Mouse (Mus musculus) urinary bladder, postnatal 36 days (tissue): ENCODE measurements at regions not wholly inside any gene's neighbourhood (a gene's known extent, or its start where the extent isn't known, plus 50 kb on each side); places are given as distances from the start of the nearest gene placed in this dataset.

Experiments used
- DNase-seq, 2 experiments: peaks; one replicate each; pipeline ENCODE4 v3.0.0; 2022; ENCODE audit warnings: low spot score in 2 of 2, mixed read lengths in 1 of 2

- no peak for DNase-seq
Observed at GRCm38 (mm10) chr12:13035108-13035741, 93.5 kb upstream of the Mycn start.

GRCm38 (mm10) chr12:13030333-13030732, 88.6 kb upstream of the Mycn start:
- no peak for DNase-seq

DNA sequence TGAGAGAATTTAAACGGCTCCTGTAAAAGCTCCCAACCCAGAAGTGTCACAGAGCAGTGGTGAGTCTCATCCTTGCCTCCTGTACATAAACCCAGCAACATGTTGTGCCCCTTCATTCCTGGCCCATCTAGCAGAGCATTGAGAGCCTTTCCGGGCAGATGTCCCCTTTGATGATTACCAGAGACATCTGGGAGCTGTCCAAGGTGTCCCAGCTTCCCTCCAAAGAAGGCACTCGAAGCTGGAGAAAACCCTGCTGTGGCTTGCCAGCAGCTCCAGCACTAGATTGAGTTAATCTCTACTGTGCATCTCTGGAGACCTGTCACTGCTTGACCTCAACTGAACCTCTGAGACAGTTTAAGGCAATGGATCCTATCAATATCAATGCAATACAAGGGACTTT, 86.4 kb upstream of the Mycn start:
- DNase-seq, result no peak

DNA sequence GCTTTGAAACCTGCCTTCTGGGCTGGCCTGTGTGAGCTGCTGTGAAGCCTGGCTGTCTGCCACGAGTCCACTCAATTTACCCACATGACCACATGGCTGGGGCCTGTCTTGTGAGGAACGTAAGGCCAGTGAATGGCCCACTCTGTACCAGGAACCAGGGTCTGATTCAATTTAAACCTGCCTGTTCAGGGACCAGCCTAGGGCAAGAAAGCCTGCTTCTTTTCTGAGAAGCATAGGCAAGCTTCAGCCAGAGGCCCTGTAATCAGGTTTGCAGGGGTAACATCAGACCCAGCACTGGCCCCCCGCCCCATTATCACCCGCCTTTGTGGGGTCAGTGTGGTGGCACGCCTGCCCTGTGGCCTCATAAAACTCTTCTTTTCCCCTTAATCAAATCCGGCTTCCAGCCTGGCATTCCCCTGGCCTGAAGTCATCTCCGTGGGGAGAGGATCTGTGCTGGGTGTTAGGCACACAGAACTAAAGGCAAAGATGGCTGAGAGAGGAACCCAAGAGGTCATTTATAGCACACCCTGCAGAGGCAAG, 84.4 kb upstream of the Mycn start:
- DNase-seq, result no peak

- no peak for DNase-seq
Observed at GRCm38 (mm10) chr12:13024215-13024841, 82.6 kb upstream of the Mycn start.

DNA sequence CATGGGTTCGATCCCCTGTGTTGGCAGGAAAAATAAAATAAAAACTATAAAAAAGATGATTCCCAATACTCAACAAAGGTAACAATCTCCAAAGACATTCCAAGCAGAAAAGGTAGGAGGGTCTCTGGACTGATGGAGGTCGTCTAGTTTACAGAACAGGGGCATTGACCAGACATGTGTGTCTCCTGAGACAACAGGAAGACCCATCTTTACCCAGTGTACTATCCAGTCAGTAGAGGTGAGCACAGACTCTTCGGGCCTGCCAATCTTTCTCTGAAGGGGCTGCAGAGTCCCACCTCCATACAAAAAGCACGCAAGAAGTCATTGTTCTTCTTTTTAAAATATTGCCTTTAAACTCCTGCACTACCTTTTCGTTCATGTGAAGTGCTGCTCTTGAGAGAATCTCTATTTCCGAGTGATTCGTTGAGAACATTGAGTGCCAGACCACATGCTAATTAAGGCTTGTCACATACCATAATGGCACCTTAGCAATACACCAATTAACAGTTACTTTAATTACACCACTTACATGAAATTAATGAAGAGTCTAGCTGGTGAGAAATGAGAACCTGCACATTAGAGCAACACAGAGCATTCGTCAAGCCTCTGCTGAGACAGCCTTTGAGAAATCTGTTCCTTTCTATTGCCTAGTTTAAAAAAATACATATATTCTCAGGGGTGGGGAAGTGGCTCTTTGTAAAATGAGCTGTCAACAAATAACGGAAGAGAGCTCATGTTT, 69.5 kb upstream of the Mycn start:
- no peak for DNase-seq

DNA sequence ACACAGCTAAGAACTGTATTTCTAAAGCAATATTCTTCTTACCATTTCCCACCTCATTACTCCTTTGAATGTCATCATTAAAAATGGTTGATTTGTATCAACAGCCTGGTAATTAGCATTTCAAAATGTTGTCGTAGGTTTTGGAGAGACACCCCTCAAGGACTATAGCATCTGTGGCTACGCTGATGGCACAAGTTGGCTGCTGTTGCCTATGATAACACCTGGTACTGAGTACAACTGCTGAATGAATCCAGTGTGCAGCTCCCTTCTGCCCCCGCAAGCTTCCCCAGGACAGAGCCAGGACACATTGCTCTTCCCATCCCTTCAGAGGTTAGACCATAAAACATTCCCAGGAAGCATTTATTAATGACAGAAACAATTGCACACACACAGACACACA, 68.7 kb upstream of the Mycn start:
- no peak for DNase-seq

GRCm38 (mm10) chr12:13009470-13009869, 67.8 kb upstream of the Mycn start:
- DNase-seq, result no peak

GRCm38 (mm10) chr12:13002703-13003102, 61.0 kb upstream of the Mycn start:
- DNase-seq, result no peak

DNA sequence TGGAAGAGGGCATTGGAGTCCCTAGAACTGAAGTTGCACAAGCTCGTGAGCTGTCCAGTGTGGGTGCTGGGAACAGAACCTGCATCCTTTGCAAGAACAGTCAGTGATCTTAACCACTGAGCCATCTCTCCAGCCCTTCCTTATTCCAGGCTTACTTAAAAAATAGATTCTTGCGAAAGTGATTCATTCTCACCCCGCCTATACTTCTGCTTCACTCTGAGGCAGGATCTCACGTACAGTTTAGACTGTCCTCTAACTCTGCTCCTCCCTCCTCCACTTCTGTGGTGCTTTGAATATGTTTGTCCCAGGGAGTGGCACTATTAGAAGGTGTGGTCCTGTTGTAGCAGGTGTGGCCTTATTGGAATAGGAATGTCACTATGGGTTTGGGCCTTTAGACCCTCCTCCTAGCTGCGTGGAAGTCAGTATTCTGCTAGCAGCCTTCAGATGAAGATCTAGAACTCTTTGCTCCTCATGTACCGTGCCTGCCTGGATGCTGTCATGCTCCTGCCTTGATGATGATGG, 60.4 kb upstream of the Mycn start:
- no peak for DNase-seq

- DNase-seq, result no peak
Observed at GRCm38 (mm10) chr12:12995974-12996361, 54.3 kb upstream of the Mycn start.

GRCm38 (mm10) chr12:12995061-12995973, 53.6 kb upstream of the Mycn start:
- DNase-seq, result no peak

DNA sequence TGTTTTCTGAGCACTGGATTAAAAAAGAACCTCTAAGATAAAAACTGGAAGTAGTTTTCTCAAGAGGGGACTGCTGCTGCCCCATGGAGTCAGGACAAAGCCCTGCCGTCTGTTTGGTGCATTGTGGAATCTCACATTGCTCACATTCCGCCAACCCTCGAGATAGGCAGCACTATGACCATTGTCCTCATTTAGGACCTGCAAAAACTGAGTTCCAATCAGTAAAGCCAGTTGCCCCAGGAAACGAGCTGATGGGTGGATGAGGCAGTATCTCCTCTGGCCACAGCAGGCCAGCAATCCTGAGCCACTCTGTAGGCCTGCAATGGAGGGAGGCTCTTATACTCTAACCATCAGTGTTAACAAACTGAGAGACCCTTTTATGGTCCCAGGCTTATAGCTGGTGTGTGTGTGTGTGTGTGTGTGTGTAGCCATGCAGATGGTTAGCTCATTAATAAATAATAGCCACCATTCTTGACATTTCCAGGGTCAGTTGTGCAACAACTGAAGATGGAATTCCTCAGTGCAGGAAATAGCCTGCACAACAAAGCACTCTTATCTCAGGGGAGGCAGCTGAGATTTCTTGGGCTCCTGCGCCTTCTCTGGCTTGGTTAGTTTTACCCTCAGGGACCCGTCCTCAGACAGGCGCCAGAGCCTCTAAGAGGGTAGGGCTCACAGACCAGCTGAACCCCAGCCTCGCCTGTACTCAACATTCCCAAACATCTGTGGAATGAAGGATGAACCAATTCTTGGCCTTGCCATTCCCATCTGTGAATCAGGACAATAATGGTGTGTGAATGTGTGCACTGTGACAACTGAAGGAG, 52.4 kb upstream of the Mycn start:
- no peak for DNase-seq
